Mouse (Mus musculus) retina, adult 2 months (tissue): ENCODE data around the gene Hecw2.

Experiments used
- DNase-seq: peaks from one replicate; pipeline ENCODE4 v3.0.0-alpha.2; 2012; ENCODE audit warnings: low read depth, low spot score

Hecw2 gene

GRCm38 (mm10) chr1:53894299-53894698, 300.7 kb downstream of the Hecw2 start:
- no peak for DNase-seq

DNA sequence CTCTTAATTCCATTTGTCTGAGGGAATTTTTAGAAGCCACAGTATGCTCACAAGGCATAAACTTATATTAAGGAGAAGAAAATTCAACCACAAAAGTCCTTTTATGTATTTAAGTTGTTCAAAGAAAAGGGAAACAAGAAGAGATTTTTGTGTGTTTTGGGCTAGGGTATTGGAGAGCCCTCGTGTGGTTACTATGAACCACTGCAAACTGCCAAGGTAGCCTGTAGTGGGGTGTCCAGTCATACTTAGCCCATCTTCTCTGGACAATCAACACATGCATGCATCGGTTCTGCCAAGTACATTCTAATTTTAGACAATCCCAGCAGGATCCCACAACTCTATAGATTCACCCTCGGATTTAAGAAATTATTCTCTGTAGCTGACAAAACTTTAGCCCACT, 304.6 kb downstream of the Hecw2 start:
- no peak for DNase-seq

- no peak for DNase-seq
Measured at GRCm38 (mm10) chr1:53889806-53890205, 305.2 kb downstream of the Hecw2 start.

DNA sequence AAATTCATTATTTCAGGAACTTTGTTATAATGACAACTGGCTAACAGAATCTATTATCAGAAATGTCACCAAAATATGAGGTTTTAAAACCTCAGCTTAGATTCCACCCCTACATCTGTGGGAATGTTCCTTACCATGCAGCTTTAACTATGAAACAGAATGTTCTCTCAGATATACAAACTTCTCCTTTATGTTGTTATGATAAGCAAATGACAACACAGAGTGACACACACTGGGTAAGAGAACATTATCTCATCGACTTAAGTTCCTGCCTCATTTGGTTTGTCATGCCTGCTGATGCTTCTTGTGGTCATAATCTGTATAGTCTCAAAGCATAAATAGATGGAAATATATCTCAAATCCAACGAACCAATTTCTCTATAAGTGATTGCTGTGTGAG, 312.5 kb downstream of the Hecw2 start:
- no peak for DNase-seq

DNA sequence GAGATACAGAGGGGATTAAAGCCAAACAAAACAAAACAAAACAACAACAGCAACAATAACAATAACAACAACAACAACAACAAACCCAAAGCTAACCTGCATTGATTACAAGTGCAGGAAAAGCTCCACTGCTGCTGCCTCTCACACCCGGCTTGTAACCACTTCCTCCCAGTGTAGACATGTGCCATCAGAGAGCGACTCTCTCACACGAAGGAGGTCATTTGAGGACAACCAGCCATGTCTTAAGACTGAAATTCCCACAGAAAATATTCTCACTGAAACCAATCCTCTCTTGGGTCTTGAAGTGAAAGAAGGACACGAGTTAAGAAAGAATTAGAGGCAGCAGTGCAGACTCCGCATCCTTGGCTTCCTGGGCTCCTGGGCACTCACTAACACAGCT, 319.0 kb downstream of the Hecw2 start:
- DNase-seq = no peak

GRCm38 (mm10) chr1:53867316-53867715, 327.7 kb downstream of the Hecw2 start:
- DNase-seq = no peak

DNA sequence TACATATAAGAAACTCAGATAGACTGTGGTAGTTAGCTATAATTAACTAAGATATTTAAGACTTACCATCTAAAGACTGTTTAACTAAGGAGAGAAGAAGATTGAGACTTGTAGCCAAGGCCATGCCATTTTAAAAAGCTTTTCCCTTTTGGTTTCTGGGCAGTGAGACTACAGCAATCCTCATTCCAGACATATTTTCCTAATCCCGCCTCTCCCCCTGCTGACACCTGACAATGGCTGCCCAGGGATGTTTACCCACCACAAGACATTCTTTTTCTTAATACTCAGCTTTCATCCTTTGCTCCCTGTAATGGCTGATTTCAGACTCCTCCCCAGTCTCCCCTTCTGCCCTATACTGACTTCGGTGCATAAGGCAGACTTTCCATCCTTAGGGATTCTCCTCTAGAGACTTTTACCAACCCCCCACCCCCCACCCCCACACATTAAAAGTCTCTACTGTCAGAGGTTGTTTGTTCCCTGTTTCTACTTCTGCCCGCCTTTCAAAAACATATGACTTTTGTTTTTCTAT, 328.5 kb downstream of the Hecw2 start:
- no peak for DNase-seq

GRCm38 (mm10) chr1:53864046-53864445, 330.9 kb downstream of the Hecw2 start:
- DNase-seq = no peak

DNA sequence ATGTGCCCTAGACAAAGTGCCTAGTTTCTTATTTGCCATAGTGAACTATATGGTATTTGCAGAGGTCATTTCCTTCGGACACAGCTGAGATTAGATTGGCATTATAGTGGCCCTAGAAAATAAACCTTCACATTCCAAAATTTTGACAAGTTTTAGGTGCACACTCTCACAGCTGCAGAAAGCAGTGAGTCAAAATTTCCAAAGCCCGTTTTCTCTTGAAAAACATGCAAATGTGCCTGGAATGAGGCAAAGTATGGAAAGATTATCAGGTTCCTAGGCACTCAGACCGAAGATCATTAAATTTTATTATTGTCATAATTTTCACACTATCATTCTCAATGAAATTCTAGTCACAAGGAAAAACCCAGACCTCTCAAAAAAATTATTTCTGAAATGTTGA, 334.4 kb downstream of the Hecw2 start:
- no peak for DNase-seq

DNA sequence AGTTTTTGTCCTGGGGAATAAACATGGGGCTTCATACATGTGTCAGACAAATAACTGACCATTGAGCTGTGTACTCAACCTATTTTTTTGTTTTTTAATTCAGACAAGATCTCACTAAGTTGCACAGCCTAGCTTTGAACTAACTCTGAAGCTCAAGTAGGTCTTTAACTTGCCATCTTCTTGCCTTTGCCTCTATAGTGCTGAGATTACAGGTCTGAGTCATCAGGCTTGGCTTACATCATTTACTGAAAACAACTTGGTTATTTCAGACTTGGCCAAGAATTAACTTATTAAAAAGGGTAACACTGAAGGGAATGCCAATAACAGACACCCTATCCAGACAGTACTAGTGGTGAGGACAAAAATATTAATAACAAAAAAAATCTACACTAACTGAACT, 335.8 kb downstream of the Hecw2 start:
- no peak for DNase-seq

DNA sequence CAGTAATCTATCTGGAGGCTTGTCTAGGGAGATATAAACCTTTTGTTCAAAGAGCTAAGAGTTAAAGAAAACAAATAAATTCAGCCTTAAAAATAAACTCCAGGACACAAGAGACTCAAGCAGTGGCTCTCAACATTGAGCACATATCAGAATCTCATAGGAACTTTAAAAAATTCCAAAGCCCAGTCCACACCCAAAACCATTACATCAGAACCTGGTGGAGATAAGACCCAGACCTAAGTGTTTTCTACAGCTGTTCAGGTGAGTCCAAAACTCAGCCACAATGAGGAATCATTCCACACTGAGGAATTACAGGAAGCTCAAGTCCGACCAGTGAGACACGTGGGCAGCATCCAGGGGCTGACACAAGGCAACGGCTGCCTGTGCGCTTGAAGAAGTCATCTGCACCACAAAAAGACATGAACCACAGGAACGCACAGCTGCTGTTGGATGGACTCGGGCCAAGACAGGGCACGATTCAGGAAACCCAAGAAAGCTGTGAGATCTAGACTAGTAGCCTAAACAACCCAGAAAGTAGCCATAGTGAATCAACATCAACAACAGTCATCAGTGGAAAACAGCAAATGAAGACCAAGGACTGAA, 338.4 kb downstream of the Hecw2 start:
- no peak for DNase-seq

DNA sequence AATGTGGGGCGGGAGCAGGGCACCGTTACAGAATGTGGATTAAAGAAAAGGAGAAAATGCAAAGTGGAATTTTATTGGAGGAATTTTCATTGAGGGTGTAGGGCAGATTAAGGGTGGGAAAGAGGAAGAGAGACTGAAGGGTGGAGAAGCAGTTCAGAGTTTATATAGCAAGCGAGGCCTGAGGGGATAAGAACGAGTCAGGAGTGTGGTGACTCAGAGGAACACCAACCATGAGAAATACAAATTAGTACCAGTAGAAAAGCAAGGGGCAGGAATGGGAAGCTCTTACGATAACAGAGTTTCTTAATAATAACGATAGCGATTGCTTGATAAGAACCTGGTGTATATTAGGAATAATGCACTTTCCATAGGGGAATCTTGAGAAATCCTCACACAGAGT, 339.2 kb downstream of the Hecw2 start:
- DNase-seq = no peak

DNA sequence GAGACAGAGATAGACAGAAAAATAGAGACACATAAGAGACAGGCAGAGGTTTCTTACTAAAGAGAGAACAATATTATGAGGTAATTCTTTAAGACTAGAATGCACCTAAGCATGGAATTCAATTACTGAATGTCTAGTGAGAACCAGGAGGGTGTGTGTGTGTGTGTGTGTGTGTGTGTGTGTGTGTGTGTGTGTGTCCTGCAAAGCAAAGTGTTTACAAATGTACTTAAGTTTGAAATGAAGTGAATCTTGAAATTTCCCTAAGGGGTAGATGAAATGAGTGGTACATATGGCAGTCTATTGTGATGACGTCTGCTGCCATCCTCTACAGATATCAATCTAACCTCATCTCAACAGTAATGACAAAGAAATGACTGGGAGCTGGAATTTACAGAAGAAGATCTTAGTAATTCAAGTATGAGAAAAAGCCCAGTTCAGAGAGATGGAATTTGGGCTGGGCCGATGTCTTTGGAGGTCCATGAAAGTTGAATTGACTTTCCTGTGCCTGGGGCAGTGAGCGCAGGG, 342.8 kb downstream of the Hecw2 start:
- DNase-seq = no peak

DNA sequence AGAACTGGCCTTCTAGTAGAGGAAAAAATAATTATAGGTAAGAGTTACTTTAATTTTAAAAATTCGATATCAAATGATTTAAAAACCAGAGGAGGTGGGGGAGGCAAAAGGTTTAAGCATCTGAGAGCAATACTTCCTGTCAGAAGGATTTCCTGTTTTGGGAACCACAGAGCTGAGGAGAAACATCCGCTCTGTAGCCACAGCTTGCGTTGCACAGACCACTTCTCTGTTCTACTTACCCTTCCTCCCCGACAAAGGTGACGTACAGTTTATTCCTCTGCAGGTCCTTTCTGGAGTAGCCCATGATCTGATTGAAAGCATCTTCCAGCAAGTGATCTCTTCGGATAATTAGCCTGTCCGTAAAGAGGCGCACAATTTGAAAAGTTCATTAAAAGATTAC, 343.6 kb downstream of the Hecw2 start:
- no peak for DNase-seq

DNA sequence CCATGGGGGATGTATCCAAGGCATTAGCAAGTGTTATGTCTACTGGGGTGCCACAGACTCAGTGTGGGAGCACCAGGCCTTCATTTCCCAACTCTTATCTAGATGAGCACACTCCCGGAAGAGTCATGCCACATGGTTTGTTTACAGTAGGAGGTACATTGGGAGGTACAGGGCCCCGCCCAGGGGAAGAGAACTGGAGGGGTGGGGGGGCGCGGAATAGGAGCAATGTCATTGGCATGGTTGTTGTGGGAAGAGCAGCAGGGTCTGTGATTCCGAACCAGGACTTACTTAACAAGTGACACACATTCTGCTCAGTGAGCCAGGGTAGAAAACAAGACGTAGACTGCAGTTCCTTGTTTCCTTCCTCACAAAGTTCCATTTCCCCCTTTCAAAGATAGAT, 344.1 kb downstream of the Hecw2 start:
- DNase-seq = no peak

DNA sequence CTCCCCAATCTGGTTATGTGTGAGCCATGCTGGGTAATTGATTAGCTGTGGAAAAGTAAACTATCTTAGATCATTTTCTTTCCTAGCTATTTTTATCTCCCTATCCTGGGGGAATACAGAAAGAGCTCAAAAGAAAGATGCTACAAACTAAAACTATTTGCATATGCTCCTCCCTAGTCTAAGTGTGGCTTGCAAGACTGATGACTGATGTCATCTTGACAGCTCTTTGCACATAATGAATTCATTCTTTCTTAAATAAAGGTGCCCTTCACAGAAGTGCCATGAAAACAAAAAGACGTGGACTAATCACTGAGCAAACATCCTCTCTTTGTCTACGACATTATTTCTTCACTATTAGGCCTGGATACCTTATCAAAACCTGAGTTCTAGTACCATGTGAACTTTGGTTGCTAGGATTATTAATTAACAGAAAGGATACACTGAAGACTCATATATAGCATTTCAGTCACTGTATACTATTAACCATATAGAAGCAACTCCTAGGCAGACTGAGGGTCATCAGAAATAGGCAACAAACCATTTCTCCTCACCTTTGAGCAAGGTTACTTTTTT, 348.2 kb downstream of the Hecw2 start:
- no peak for DNase-seq

DNA sequence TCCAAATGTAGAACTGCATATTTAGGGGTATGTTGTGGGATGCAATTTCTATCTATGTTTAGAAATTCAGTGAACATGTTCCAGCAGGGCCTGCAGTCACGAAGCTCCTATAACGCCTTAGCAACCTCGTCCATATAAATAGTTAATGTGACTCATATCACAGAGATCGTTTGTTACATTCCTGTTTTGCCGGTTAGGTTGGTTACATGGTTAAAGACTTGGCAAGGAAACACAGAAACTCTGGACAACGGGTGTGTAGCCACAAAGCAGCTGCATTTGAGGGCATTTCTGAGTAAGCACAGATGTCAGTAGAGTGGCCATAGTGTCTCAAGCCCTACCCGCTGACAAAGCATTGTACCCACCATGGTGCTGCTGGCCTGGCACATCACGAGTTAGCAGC, 349.1 kb downstream of the Hecw2 start:
- DNase-seq = no peak

DNA sequence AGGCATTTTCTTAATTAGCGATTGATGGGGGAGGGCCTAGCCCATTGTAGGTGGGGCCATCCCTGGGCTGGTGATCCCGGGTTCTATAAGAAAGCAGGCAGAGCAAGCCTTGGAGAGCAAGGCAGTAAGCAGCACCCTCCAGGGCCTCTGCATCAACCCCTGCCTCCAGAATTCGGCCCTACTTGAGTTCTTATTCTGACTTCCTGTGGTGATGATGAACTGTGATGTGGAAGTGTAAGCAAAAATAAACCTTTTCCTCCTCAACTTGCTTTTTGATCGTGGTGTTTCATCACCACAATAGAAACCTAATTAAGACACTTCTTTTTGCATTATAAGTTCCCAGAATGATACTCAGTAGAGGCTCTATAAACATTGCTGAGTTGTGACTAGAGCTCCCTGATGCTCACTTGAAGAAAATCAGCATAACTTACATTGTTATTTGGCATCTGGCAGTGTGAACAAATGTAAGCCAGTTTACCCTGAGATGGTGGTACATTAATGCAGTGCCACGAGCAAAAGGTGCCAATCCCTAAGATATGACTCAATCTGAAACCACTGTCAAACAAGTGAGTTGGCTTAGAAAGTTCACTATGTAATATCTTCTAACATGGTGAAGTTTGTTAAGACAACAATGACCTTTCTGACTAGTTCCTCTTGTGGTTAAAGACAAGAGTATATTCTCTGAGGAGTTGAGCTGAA, 349.9 kb downstream of the Hecw2 start:
- DNase-seq = no peak

DNA sequence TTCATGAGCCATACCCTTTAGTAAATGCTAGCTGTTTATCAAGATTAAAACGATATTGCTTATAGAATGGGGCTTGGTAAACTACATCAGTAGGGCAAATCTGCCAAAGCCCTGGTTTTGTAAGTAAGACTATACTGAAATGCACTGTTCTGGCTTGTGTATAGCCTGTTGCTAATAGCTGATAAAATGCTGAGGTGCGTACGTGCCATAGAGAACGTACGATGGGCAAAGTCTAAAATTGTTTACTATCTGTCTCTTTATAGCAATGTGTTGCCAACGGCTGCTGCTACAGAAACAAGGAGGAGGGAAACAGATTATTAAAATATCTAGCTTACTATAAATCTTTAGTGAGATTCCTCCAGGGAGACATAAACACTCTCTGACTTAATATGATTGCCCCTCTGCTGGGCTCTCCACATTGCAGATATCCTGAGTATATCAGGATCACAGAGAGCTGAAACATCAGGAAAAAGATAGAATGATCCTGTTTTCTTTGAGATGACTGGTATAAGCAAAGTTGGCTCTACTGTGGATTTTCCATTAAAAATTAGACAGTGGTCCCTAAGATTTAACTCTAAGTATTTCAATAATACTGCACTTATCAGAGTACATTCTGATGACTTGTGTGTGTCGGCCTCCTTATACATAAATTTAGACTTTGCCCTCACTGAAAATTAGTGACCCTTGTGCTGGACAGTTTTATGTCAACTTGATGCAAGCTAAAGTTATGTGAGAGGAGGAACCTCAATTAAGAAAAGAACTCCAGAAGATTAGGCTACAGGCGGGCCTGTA, 350.6 kb downstream of the Hecw2 start:
- DNase-seq = no peak

- DNase-seq = no peak
Measured at GRCm38 (mm10) chr1:53843051-53843450, 351.9 kb downstream of the Hecw2 start.

DNA sequence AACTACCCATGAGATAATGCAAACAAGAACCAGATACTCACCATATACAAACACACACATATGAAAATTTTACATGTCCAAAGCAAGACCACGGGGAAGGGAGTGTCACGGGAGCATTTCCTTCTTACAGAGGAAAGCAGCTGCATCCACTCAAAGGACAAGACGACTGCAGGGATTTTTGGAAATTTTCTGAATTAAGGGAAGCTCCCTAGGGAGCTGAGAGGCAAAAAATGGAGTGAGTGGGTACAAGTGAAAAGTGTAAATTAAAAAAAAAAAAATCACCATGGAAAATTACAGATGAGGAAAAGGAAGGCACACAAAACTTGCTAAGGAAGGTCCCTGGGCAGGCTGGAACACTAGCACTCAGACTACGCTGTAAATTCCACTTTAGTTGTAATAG, 353.9 kb downstream of the Hecw2 start:
- no peak for DNase-seq

DNA sequence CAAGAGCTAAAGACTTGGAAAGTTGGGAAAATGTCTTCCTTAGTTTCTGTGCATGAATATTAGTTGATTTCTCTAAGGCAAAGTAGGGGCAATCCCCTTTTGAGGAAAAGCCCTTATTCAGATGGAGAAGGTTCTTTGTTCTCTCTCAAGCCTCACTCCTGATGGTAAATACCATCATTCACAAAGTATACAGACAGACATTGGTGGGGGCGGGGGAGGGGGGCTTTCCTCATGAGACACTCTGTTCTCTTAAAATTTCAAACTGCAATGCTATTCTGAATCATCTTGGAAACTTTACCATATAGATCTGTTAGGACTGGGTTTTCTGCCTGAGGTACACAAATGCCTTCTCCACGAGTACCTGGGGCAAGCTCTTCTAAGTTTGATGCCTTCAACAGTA, 355.6 kb downstream of the Hecw2 start:
- DNase-seq = no peak
